Mouse (Mus musculus) spleen, postnatal 4 days (tissue): ENCODE results near the gene Smim24.

Experiments
- DNase-seq, 2 experiments: peaks; one replicate each; pipeline ENCODE4 v3.0.0; 2022; ENCODE audit warnings: low spot score in 2 of 2

The Smim24 gene

DNA sequence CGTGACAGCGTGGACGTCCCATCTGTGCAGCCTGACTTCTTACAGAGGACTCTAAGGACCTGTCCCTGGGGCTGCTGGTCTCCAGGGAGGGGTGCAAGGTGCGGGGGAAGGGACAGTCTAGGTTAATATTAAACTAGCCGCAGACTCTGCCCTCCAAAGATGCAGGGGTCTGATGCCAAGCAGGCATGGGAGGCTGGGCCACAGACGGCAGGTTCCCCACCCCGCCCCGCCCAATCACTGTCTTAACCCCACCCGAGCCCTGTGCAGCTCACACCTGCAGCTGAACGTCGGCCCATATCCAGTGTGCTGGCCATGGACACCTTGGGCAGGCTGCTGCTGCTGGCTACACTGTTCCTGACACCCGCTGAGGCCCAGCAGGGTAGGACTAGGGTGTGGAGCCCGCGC lies at the start of gene Smim24:
Smim24 (plus strand) TSS at position 271 of the 405 bp plus-strand sequence.
- no peak for DNase-seq

DNA sequence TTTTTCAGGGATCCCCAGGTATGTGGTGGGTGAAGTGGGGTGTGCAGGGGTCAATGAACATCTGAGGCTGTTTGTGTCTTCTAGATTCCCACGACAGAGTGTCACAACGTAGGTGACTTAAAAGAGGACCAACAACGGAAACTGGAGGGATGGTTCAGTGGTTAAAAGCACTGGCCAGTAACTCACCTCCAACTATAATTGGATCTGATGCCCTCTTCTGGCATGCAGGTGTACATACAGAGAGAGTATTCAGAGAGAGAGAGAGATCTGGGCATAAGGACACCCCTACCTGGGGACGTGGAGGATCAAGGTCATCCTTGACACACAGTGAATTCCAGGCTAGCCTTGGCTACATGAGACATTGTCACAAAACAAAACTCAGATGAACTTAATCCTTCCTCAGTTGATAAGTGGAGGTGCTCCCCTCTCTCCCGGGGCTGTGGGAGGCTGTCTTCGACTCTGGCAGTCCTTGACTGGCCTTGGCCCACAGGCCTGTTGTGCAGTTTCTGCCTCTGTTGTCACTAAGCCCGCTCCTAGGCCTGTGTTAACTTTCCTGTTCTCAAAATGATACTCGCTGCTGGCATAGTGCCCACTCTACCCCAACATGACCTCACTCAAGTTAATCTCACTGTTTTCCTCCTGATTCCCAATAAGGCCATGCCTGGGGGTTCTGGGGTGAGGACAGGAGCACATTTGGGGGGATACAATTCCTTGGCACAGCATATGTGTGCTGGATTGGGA lies 48.3 kb upstream of the Smim24 start:
- DNase-seq = no peak

DNA sequence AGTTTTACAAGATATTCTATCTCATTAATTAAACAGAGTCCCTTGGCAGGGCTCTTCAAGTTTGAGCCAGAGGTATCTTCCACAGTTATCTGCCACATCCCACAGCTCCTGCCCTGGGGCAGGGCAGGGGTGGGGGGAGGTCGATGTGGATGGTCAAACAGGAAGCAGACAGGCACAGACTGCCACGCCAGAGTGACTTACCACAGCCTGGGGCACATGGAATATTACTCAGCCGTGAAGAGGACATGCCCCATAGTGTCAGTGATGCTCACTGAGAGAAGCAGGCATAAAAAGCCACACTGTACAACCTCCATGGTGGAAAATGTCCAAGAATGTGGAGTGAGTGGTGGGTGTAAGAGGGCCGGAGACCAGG lies 47.7 kb upstream of the Smim24 start:
- DNase-seq = no peak

DNA sequence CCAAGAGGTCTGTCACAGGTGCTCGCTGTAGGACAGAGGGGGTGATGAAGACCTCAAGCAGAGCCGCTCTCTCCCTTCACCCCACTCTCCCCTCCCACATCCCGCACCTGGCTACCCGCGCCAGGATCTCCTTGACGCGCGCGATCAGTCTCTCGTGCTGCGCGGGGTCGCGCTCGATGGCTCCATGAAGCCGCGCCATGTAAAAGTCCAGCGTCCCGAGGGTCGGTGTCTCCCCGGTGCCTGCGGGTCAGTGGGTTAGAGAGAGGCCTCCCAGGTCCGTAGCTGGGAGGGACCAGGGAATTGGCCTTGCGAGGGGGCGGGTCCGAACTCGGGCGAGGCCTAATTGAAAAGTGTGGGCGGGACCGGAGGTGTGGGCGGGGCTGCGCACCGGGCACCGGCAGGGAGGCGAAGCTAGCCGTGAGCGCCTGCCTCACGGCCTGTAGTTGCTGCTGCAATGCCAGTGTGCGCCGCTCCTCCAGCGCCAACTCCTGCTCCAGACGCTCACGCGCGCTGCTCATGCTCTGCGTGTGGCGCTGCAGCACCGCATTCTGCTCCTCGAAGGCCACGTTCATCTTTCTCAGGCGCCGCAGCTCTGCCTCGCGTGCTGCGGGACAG lies 46.3 kb upstream of the Smim24 start:
- DNase-seq = peak; percentile 79 to 87

DNA sequence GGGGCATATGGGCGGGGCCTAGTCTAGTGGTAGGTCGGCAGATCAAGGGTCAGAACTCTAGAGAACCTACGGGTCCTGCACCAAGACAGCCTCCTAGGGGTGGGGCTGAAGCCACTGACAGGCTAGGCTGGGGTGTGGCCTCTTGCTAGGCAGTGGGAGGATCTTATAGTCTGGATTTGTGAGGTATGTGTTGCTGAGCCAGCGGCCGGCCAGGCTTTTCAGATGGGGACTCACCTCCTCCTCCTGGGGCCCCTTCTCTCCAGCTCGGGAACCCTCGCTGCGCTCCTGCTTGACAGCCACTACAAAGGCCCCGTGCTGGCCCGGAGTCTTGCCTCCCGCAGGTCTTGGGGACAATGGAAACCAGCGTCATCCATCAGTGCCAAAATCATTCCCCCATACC lies 43.7 kb upstream of the Smim24 start:
- peak in 1 of 2 experiments; percentile 69 for DNase-seq

DNA sequence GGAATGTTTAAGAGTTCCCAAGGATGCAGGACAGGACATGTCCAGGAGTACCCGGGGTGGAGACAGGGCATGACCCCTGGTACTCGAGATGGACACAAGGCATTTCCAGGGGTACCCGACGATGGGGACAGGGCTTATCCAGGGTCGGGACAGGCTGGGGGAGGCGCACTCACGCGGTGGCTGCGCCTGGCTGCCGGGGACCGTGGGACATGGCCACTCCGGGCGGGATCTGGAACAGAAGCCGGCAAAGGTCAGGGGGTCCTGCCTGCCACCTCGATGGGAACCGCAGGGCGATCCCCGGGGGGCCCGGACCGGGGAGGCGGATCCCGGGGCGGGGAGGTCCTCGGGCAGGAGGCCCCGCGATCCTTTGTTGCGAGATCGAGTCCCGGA lies 42.9 kb upstream of the Smim24 start:
- DNase-seq = no peak

- peak; percentile 99 for DNase-seq
Observed at GRCm38 (mm10) chr10:81350351-81351063, 42.3 kb upstream of the Smim24 start, which contains the start of gene Hmg20b. Gene Hmg20b (minus strand): TSS chr10:81350480.

- peak; percentile 78 to 85 for DNase-seq
Observed at GRCm38 (mm10) chr10:81351678-81352291, 41.1 kb upstream of the Smim24 start.

DNA sequence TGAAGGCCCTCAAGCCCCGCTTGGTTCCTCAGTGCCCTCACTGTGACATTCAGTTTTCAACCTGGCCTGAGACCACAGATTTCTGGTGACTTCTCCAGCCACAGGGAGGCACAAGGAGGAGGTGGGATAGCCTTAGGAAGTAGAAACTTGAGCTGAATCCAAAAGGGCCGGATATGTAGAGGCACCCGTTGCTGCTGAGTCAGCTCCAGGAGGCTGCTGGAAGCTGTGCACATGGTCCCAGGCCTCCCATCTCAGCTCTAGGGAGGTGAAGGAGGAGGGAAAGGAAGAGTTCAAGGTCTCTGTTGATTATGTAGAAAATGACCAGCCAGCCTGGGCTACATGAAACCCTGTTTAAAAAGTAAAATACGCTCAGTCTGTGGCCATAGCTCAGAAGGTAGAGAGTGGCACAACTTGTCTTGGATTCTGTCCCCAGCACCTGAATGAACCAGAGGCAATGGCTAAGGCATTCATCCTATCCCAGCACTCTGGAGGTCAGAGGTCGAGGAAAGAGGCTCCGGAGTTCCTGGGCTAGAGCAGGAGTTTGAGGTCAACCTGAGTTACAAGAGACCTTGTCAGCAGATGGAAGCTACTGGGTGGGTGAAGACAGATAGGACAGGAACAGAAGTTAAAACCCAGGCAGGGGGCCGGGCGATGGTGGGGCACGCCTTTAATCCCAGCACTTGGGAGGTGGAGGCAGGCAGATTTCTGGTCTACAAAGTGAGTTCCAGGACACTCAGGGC lies 37.9 kb upstream of the Smim24 start:
- DNase-seq = no peak

DNA sequence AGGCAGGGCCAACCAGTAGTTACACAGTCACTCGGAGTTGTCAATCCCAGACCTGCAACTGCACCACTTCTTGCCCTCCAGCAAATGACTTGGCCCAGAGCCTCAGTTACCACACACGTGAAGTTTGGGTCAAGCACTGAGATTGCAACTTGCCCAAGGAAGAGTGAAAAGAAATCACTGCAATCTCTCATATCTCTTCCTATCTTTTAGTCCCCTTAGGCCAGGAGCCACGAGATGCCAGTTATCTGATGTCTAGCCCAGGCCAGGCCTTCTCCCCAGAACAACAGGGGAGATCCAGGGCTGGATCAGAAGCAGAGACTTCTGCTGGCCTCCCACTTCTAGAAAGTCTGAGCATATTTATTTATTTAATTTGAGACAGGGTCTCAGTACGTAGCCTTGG lies 37.3 kb upstream of the Smim24 start:
- no peak for DNase-seq

- no peak for DNase-seq
Observed at GRCm38 (mm10) chr10:81356352-81356990, 36.4 kb upstream of the Smim24 start.

- peak; percentile 92 to 96 for DNase-seq
Observed at GRCm38 (mm10) chr10:81356991-81357844, 35.6 kb upstream of the Smim24 start, which contains the start of gene Mfsd12. Gene Mfsd12 (plus strand): TSS chr10:81357491.

- peak in 1 of 2 experiments; percentile 69 for DNase-seq
Observed at GRCm38 (mm10) chr10:81358209-81358608, 34.6 kb upstream of the Smim24 start.

DNA sequence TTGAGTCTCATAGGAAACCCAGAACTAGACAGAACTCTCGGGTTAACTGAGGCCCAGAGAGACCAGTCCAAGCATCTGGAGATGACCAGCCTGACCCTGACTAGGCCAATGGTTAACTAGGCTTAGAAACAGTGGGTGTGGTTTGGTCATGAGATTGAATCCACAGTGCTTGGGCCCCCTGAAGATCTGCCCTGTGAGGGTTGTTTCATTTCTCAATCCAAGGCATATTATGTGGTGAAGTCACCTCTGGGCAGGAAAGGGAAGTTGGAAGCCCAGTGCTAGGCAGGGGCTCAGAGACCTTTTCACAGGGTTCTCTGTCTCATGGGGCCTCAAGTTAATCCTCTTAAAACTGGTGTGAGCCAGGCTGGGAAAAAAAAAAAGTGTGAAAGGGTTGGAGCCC lies 34.0 kb upstream of the Smim24 start:
- no peak for DNase-seq

GRCm38 (mm10) chr10:81360721-81361120 lies 32.1 kb upstream of the Smim24 start:
- DNase-seq = no peak

GRCm38 (mm10) chr10:81362336-81362949 lies 30.4 kb upstream of the Smim24 start:
- DNase-seq = peak; percentile 84 to 88

DNA sequence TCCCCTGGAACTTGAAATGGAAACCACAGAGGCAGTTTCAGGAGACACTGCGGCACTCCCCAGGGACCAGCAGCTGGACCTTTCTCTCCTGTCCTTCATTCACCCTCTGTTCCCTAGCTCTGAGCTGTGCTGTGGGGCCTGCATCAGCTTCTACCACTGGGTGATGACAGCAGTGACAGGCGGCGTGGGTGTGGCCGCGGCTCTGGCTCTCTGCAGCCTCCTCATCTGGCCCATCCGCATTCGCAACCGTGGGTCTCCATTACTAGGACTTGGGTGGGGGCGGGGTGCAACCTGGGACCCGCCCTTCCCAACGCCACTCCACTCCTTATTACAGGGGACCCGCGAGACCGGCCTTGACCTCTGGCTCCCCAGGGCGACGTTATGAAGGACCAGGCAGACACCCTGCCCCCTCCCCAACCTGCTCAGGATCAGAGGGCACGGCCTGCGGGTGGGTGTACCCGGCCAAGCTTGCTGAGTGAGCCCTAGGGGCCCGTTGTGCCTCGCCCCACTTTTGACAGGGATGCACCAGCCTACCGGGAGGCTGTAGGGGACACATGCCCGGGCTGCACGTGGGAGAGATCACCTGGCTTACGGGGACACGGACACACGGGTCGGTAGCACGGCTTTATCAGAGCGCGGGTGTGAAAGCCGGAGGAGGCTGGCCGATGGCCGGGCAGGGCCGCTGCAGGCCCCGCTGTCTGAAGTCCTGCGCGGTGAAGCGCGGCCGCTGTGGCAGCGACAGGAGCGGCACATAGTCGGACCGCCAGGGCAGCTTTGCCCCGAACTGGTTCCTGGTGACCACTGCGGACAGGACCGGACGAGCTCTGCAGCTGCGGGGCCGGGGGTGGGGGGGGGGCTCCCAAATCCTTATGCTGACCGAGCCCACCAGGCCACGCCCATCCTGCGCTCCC lies 29.2 kb upstream of the Smim24 start:
- no peak for DNase-seq

GRCm38 (mm10) chr10:81364666-81365065 lies 28.2 kb upstream of the Smim24 start:
- no peak for DNase-seq

DNA sequence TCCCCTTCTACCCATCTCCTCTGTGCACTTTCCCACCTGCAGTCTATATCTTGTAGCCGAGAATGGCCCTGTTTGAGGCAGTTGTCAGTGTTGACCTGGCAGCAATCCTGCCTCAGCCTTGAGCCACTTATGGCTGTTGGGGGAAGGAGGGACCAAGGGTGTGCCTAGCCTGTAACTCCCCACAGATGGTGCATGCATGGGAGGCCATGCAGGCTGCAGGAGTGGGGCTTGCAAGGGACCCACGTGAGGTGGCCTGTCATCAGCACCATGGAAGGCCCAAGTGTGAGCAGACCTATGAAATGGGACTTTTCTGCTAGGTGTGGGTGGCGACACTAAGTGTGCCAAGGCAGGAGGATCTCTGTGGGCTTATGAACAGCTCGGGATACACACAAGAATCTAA lies 27.8 kb upstream of the Smim24 start:
- DNase-seq = no peak
